Comparison of ENCODE assay signal across 7 mouse cellular contexts in genomic region chr12:72843973-72844620, GRCm38 (mm10).
A peak's percentile ranks its signal among the peaks of the same experiment; 100 is the strongest.
DNase-seq lines count a peak whose midpoint lies in the region; ATAC-seq and TF ChIP-seq lines count a peak whose summit lies in the region.

No protein-coding gene starts in this region.

- no peak overlapping the region; the same call in 1 of the 2 replicates for H3K9ac ChIP-seq in heart, embryonic 12.5 days
- H3K9ac ChIP-seq in kidney, embryonic 15.5 days: no peak overlapping the region

- H3K4me1 ChIP-seq in heart, embryonic 12.5 days (replicated peaks): peaks cover 6% of the 10 kb centered on the region
- H3K4me1 ChIP-seq in kidney, embryonic 15.5 days: peaks cover 10% of the 10 kb centered on the region
- 0 out of 2 replicates have a peak, but pooled peaks cover 4% of the 10 kb centered on the region for H3K4me1 ChIP-seq in small intestine, adult 2 months (ENCODE audit: control insufficient read depth, insufficient read depth, insufficient read length, low read length)

- H3K36me3 ChIP-seq in heart, embryonic 12.5 days: no peaks in the 10 kb centered on the region
- no peaks in the 10 kb centered on the region for H3K36me3 ChIP-seq in kidney, embryonic 15.5 days
- no peaks in the 10 kb centered on the region for H3K36me3 ChIP-seq in small intestine, adult 2 months (ENCODE audit: control insufficient read depth, insufficient read depth, low read length)

- H3K4me3 ChIP-seq in heart, embryonic 12.5 days: peak overlapping the region; percentile 31
- H3K4me3 ChIP-seq in kidney, embryonic 15.5 days (replicated peaks): peak overlapping the region; percentile 28
- peak overlapping the region; percentile 40 for H3K4me3 ChIP-seq in small intestine, adult 2 months (ENCODE audit: low read depth, low read length)

- no peaks in the 10 kb centered on the region; the same call in 1 of the 2 replicates for H3K9me3 ChIP-seq in heart, embryonic 12.5 days (replicated peaks)
- no peaks in the 10 kb centered on the region for H3K9me3 ChIP-seq in kidney, embryonic 15.5 days (replicated peaks)

- 15% methylated on average over 12 of the region's 12 CpGs for WGBS in heart, embryonic 12.5 days
- 10% methylated on average over 12 of the region's 12 CpGs for WGBS in kidney, embryonic 15.5 days
- 5% methylated on average over 12 of the region's 12 CpGs for WGBS in small intestine, adult 2 months

- ATAC-seq in heart, embryonic 12.5 days (ENCODE audit: insufficient number of reproducible peaks, low FRiP score): peak; percentile 90
- peak; percentile 84 for ATAC-seq in kidney, embryonic 15.5 days (replicated peaks; ENCODE audit: low FRiP score)

- peak; percentile 6 for DNase-seq in NIH3T3 (ENCODE audit: low read depth)
- peak; percentile 66 for DNase-seq in embryo, embryonic 9.5 days (ENCODE audit: extremely low spot score)
- DNase-seq in lung, postnatal 25 days (ENCODE audit: low spot score): peak; percentile 93
- no peak for DNase-seq in right cerebral cortex, adult 18-20 months

- H3K4me2 ChIP-seq in heart, embryonic 12.5 days: peak overlapping the region; percentile 59
- peak overlapping the region; percentile 52 for H3K4me2 ChIP-seq in kidney, embryonic 15.5 days

- TF ChIP-seq POLR2A in small intestine, adult 2 months (IDR thresholded peaks at IDR 0.05; ENCODE audit: low read depth, low read length): no peak

- no peak for TF ChIP-seq CTCF in small intestine, adult 2 months (IDR thresholded peaks at IDR 0.05; ENCODE audit: extremely low read depth, insufficient read length, insufficient replicate concordance, low read depth, low read length)

- peaks cover 26% of the 10 kb centered on the region for H3K27me3 ChIP-seq in heart, embryonic 12.5 days (replicated peaks)
- peaks cover 35% of the 10 kb centered on the region for H3K27me3 ChIP-seq in kidney, embryonic 15.5 days
- peaks cover 5% of the 10 kb centered on the region; the same call in 1 of the 2 replicates for H3K27me3 ChIP-seq in small intestine, adult 2 months (ENCODE audit: control insufficient read depth, insufficient read depth, low read length)

- H3K27ac ChIP-seq in heart, embryonic 12.5 days (ENCODE audit: poor library complexity, severe bottlenecking): peak overlapping the region; percentile 60
- 0 out of 2 replicates have a peak overlapping the region, but pooled peaks have one; percentile 52 for H3K27ac ChIP-seq in kidney, embryonic 15.5 days
- H3K27ac ChIP-seq in small intestine, adult 2 months (ENCODE audit: insufficient read depth, low read depth, low read length): peak overlapping the region; percentile 64
